Comparison of ENCODE assay signal across 21 mouse cellular contexts in the genomic region with DNA sequence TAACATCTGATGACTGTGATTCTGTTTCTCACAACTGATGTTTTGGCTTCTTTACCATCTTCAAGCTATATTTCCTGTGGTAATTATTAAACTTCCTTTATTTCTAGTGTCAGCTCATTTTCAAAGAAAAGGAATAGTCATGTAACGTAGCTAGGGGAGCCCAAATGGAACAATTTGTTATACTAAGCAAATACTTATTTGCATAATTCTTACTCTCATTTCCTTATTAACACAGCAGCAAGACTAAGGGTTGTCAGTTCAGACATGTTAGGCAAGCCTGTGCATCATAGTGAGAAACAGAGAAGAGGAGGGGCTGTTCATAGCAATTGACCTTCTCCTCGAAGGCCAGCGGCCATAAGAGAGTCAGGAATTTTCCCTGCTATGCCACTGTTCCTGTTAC.
DNase-seq lines count a peak whose midpoint lies in the region; ATAC-seq and TF ChIP-seq lines count a peak whose summit lies in the region.
"Had no signal": no experiment of that assay in that cellular context is flagged by ENCODE, and none has a peak within 500 bp of the region (broad histone marks: within the 10 kb centered on the region; RNA-seq: fewer than 3 reads in every experiment).

No protein-coding gene starts in this region.

- no peak for TF ChIP-seq CTCF in CH12.LX (conservative IDR thresholded peaks at IDR 0.05 in 1 of 2, IDR thresholded peaks at IDR 0.05 in 1 of 2; ENCODE audit: low read depth in 2 of 2, low read length in 2 of 2)
- TF ChIP-seq CTCF in midbrain, postnatal 0 days (IDR thresholded peaks at IDR 0.05) = no peak

- no peak overlapping the region for H3K27ac ChIP-seq in CH12.LX (ENCODE audit: insufficient read depth, low read depth)
- no peak overlapping the region for H3K27ac ChIP-seq in midbrain, postnatal 0 days (ENCODE audit: low read depth, low read length)
- H3K27ac ChIP-seq: embryonic facial prominence, embryonic 10.5 days; embryonic facial prominence, embryonic 12.5 days; forebrain, embryonic 13.5 days; forebrain, embryonic 15.5 days had no signal

- in situ Hi-C loops in CH12.LX (cut with MboI; ENCODE audit: low pct_ligation_motif_present, low pct_unique_long_range_greater_than_20kb, low sequenced_read_pairs) = no loop called here

- H3K27me3 ChIP-seq in CH12.LX (replicated peaks) = no peaks in the 10 kb centered on the region
- no peaks in the 10 kb centered on the region for H3K27me3 ChIP-seq in midbrain, postnatal 0 days (ENCODE audit: insufficient read depth, low read length)
- H3K27me3 ChIP-seq: embryonic facial prominence, embryonic 12.5 days; forebrain, embryonic 13.5 days; forebrain, embryonic 15.5 days had no signal

- TF ChIP-seq RAD21 in CH12.LX (IDR thresholded peaks at IDR 0.05; ENCODE audit: low read depth, low read length) = no peak

- dilution Hi-C loops in CH12.LX (cut with MboI; ENCODE audit: extremely low pct_ligation_motif_present, extremely low pct_unique_long_range_greater_than_20kb, low sequenced_read_pairs) = no loop called here

- H3K4me3 ChIP-seq in CH12.LX (replicated peaks in 1 of 3; ENCODE audit: low read depth in 2 of 3, low read length in 2 of 3, poor library complexity in 1 of 3) = no peak overlapping the region
- no peak overlapping the region for H3K4me3 ChIP-seq in midbrain, postnatal 0 days (ENCODE audit: low read depth, low read length)
- H3K4me3 ChIP-seq: embryonic facial prominence, embryonic 10.5 days; embryonic facial prominence, embryonic 12.5 days; forebrain, embryonic 13.5 days; forebrain, embryonic 15.5 days had no signal

- no peak overlapping the region for H3K9ac ChIP-seq in CH12.LX (ENCODE audit: insufficient read depth, low read depth)
- no peak overlapping the region for H3K9ac ChIP-seq in midbrain, postnatal 0 days (replicated peaks; ENCODE audit: low read length, poor library complexity, severe bottlenecking)
- H3K9ac ChIP-seq: embryonic facial prominence, embryonic 12.5 days; forebrain, embryonic 13.5 days; forebrain, embryonic 15.5 days; forebrain, postnatal 0 days had no signal

- H3K79me2 ChIP-seq in CH12.LX (replicated peaks; ENCODE audit: control insufficient read depth, extremely low read depth, insufficient read depth, poor library complexity, severe bottlenecking) = no peaks in the 10 kb centered on the region

- 83% methylated on average over 3 of the region's 3 CpGs for WGBS in midbrain, postnatal 0 days

- TF ChIP-seq EP300 in CH12.LX (IDR thresholded peaks at IDR 0.05; ENCODE audit: low read length) = no peak

- H3K9me3 ChIP-seq in CH12.LX (replicated peaks; ENCODE audit: low read length) = no peaks in the 10 kb centered on the region
- no peaks in the 10 kb centered on the region for H3K9me3 ChIP-seq in midbrain, postnatal 0 days (ENCODE audit: low read length)
- H3K9me3 ChIP-seq: embryonic facial prominence, embryonic 10.5 days; embryonic facial prominence, embryonic 12.5 days; forebrain, embryonic 13.5 days; forebrain, embryonic 15.5 days had no signal

- DNase-seq in CH12.LX (ENCODE audit: extremely low read depth) = peak; percentile 12
- DNase-seq in embryo, embryonic 9.5 days (ENCODE audit: extremely low spot score) = no peak
- DNase-seq in midbrain, postnatal 0 days (ENCODE audit: low spot score) = no peak
- DNase-seq in frontal cortex, postnatal 10 days (ENCODE audit: low spot score in 2 of 2) = no peak
- DNase-seq: adrenal gland, adult 2 months; adrenal gland, postnatal 10 days; adrenal gland, postnatal 25 days; cerebellum, adult 11 months; cerebellum, adult 18-20 months; cerebellum, adult 8-10 months; cerebellum, adult 9-11 months; cerebellum, postnatal 14 days; cerebellum, postnatal 36 days; embryo, embryonic 11 days; forebrain, postnatal 0 days had no signal

- peak; percentile 77; the same call in 1 of the 2 replicates for ATAC-seq in neutrophil, adult 5-6 weeks (ENCODE audit: extremely low read depth, insufficient number of reproducible peaks, low FRiP score, poor library complexity, severe bottlenecking)
- no peak for ATAC-seq in midbrain, postnatal 0 days (ENCODE audit: low FRiP score)
- ATAC-seq: CD4-positive, CD25-positive, alpha-beta regulatory T cell, adult 4 months; forebrain, embryonic 13.5 days; forebrain, embryonic 15.5 days; forebrain, postnatal 0 days had no signal

- H3K4me1 ChIP-seq in CH12.LX (ENCODE audit: control insufficient read depth in 1 of 2, insufficient read depth in 2 of 2) = peaks cover 0 to 14% of the 10 kb centered on the region in 2 experiments; a peak in 1 of 4 replicates
- H3K4me1 ChIP-seq in midbrain, postnatal 0 days (ENCODE audit: insufficient read depth, low read length) = no peaks in the 10 kb centered on the region
- H3K4me1 ChIP-seq: embryonic facial prominence, embryonic 10.5 days; embryonic facial prominence, embryonic 12.5 days; forebrain, embryonic 13.5 days; forebrain, embryonic 15.5 days had no signal

- no peak for TF ChIP-seq POLR2A in CH12.LX (IDR thresholded peaks at IDR 0.05; ENCODE audit: low read depth, low read length)

- H3K36me3 ChIP-seq in CH12.LX (replicated peaks in 1 of 2; ENCODE audit: control insufficient read depth in 1 of 2, insufficient read depth in 1 of 2, low read length in 1 of 2) = no peaks in the 10 kb centered on the region
- no peaks in the 10 kb centered on the region for H3K36me3 ChIP-seq in midbrain, postnatal 0 days (ENCODE audit: insufficient read depth, low read length)
- H3K36me3 ChIP-seq: embryonic facial prominence, embryonic 10.5 days; embryonic facial prominence, embryonic 12.5 days; forebrain, embryonic 15.5 days had no signal

- no peak overlapping the region for H3K4me2 ChIP-seq in CH12.LX (ENCODE audit: insufficient read depth, low read depth, poor library complexity, severe bottlenecking)
- no peak overlapping the region for H3K4me2 ChIP-seq in midbrain, postnatal 0 days (ENCODE audit: low read depth, low read length, poor library complexity, severe bottlenecking)
- H3K4me2 ChIP-seq: embryonic facial prominence, embryonic 12.5 days; forebrain, embryonic 13.5 days; forebrain, embryonic 15.5 days had no signal

TF ChIP-seq in CH12.LX, 34 proteins besides CTCF, POLR2A, EP300 and RAD21:
- TF ChIP-seq SIN3A (IDR thresholded peaks at IDR 0.05; ENCODE audit: low read length) = no peak
- no peak for TF ChIP-seq JUN (IDR thresholded peaks at IDR 0.05; ENCODE audit: insufficient read depth, low read depth, low read length)
